Mouse (Mus musculus) CD8-positive naive resting alpha-beta T cell, adult 57 days (primary cell): Measurements from ENCODE around the gene Abhd15. TPM values are rescaled to one million over a fixed set of nuclear protein-coding genes. Genes with fewer than 3 reads are reported as not detected.

Experiments
- total RNA-seq: library from RNA; stranded (reverse); gene quantifications from one replicate; pipeline ENCODE4 v1.2.4, GENCODE M21; 2023

The Abhd15 gene
- total RNA-seq = 14.1 TPM

GRCm38 (mm10) chr11:77514832-77515636, at the start of gene Abhd15:
TSS of gene Abhd15 (plus strand) at chr11:77515121.

DNA sequence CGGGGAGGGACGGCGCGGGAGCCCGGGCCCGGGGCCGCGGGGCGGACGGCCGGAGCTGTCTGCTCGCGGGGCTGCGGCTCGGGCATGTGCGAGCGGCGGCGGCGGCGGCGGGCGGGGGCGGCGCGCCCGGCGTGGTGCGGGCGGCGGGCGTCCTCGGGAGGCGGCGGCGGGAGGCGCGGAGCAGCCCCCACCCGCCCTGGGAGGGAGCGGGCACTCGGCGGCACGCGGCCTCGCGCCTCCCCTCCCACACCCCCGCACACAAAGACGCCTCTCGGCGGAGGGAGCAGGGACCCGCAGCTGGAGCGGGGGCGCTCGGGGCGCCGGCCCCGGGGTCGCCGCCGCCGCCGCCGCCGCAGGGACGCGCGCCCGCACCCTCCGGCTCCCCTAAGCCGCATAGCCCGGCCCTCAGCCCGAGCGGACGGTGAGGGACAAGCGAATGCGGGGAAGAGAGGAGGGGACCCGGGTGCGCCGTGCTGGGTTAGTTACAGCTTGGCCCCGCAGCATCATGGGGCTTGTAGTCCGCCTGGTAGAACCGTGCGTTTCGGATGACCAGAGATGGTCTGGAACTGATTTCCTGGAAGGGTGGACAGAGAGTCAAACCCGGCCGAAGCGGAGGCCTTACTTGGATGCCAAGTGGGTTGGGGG, 25.2 kb upstream of the Abhd15 start, which contains the start of gene Ankrd13b:
Gene Ankrd13b (minus strand): TSS at position 88 of the 645 bp plus-strand sequence.

GRCm38 (mm10) chr11:77493512-77494343, 21.2 kb upstream of the Abhd15 start, which contains the start of gene Git1:
TSS of gene Git1 (plus strand) at chr11:77493562.

GRCm38 (mm10) chr11:77515637-77516552, 974 bp downstream of the Abhd15 start, which contains the start of gene Trp53i13:
TSS of gene Trp53i13 (minus strand) at chr11:77515980.

DNA sequence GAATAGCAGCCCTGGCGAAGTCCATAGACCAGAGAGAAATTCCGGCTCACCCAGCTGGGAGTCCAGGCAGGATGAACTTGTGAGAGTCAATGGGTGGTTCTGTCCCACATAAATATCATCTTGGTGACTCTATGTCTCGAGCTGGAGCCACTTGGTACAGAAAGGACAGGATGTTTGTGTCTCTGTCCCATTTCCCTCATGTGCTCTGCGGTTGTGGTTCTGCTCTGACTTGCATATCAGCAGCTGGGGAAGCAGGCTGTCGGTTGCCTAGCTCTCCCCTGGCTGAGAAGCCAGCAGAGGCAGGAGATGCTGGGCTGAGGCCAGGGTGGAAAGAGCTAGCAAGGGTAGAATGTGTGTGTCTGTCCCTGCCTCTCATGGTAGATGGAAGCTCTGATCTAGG, 4.1 kb downstream of the Abhd15 start, which contains the start of gene Gm10392:
Gene Gm10392 (minus strand): TSS at position 156 of the 400 bp plus-strand sequence.

Other genes starting within 250 kb of the Abhd15 start
- gene Coro6, start 52.7 kb upstream of the Abhd15 start, total RNA-seq = 1.3 TPM
- gene Ankrd13b, start 25.4 kb upstream of the Abhd15 start, total RNA-seq = 15.2 TPM
- gene Git1, start 21.6 kb upstream of the Abhd15 start, total RNA-seq = 43.5 TPM
- gene Trp53i13, start 859 bp downstream of the Abhd15 start, total RNA-seq = 25.9 TPM
- 3.8 TPM for gene Gm10392, start 4.1 kb downstream of the Abhd15 start, total RNA-seq
- gene Taok1, start 92.7 kb downstream of the Abhd15 start, total RNA-seq = 38.9 TPM
- gene Nufip2, start 171.0 kb downstream of the Abhd15 start, total RNA-seq = 132 TPM
- not detected for gene Cryba1, start 210.2 kb downstream of the Abhd15 start, total RNA-seq
- 52.2 TPM for gene Myo18a, start 248.1 kb downstream of the Abhd15 start, total RNA-seq